Mouse (Mus musculus): Measurements from ENCODE around the gene Irf2bpl. TPM values are rescaled to one million over a fixed set of nuclear protein-coding genes. Genes with fewer than 3 reads are reported as not detected.

Gene Irf2bpl
- 25.4 and 32.4 TPM in 2 replicates for polyA plus RNA-seq (2015; fragmentation: Nextera tagmentation; extraction: Ambion mirVana)

DNA sequence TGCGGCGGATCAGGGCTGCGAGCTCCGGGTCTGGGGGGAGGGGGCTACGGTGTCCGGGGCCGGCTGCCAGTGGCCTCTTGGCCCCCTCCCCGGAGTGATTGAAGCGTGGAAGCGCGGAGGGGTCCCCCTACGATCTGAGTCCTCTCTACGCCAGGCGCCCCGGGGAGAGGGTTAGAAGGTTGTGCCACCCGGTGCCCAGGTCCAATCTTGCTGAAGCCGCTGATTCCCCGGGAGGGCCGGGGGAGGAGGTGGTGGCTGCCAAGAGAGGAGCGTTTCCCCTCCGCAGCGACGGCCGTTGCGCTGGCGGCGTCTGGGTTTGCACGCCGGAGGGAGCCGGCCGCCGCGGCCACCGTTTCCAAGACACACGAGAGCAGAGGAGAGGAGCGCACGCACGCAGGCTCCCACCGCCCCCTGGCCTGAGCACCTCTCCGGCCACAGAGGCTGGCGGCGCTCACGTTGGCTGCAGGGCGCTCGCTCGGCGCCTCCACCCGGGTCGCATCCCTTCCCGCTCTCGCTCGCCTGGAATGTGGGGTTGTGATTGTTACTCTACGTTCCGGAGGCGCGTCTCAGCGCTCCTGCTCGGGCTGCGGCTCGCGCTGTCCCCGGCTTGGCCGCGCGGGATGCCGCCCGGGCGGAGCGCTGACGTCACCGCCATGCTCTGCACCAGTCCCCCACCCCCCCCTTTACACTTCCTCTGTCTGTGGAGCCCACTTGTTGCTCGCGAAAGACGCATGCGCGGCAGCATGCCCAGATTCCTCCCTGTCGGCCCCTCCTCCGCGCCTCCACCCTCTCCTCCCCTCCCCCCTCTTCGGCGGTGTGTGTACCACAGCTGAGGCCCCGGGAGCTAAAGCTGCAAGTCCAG, at the start of gene Irf2bpl:
Gene Irf2bpl, minus strand, starts transcription at position 602 of the 862 bp plus-strand sequence.
- peak; percentile 90 for ATAC-seq (replicated peaks; ENCODE audit: extremely low read depth, insufficient read depth, low FRiP score)
- Histone ChIP-seq H3K9ac (ENCODE audit: low read length) (peak within 1 kb of the TSS; percentile 100), H3K36me3 (ENCODE audit: control insufficient read depth, insufficient read depth) (no peaks in the 10 kb centered on the region), H3K4me2 (ENCODE audit: low read depth, low read length) (peak within 1 kb of the TSS; percentile 83), H3K4me1 (ENCODE audit: control insufficient read depth, insufficient read depth, low read length) (peaks cover 44% of the 10 kb centered on the region), H3K27ac (ENCODE audit: low read length) (peak within 1 kb of the TSS; percentile 100), H3K9me3 (replicated peaks; ENCODE audit: control insufficient read depth, low read length) (no peaks in the 10 kb centered on the region), H3K4me3 (ENCODE audit: low read length) (peak within 1 kb of the TSS; percentile 81), H3K27me3 (ENCODE audit: control insufficient read depth, insufficient read depth, low read length) (no peaks in the 10 kb centered on the region)
- 0% methylated on average over 81 of the region's 82 CpGs for WGBS

DNA sequence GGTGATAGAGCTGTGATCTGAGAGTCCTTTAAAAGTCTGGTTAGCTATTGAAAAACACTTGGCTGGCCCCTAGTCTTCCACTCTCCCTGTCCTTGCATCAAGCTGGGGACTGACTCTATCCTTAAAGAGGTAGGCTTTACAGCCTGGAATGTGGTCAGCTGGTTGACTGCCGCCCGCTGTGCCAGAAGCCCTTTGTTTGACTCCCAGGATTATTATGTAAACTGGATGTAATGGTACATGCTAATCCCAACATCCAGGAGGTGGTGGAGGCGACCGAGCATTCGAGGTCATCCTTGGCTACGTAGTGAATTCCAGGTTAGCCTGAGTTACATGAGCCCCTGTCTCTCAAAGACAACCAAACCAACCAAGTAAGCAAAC, 48.0 kb upstream of the Irf2bpl start:
- H3K4me3 ChIP-seq (ENCODE audit: low read length), result no peak overlapping the region
- no peak overlapping the region for H3K27ac ChIP-seq (ENCODE audit: low read length)
- no peak overlapping the region for H3K4me2 ChIP-seq (ENCODE audit: low read depth, low read length)
- ATAC-seq (replicated peaks; ENCODE audit: extremely low read depth, insufficient read depth, low FRiP score), result no peak
- no peaks in the 10 kb centered on the region for H3K27me3 ChIP-seq (ENCODE audit: control insufficient read depth, insufficient read depth, low read length)
- WGBS, result 44% methylated on average over 6 of the region's 6 CpGs
- peaks cover 10% of the 10 kb centered on the region for H3K9me3 ChIP-seq (replicated peaks; ENCODE audit: control insufficient read depth, low read length)
- H3K9ac ChIP-seq (ENCODE audit: low read length), result no peak overlapping the region
- H3K4me1 ChIP-seq (ENCODE audit: control insufficient read depth, insufficient read depth, low read length), result peaks cover 7% of the 10 kb centered on the region; the same call in 1 of the 2 replicates
- no peaks in the 10 kb centered on the region for H3K36me3 ChIP-seq (ENCODE audit: control insufficient read depth, insufficient read depth)

DNA sequence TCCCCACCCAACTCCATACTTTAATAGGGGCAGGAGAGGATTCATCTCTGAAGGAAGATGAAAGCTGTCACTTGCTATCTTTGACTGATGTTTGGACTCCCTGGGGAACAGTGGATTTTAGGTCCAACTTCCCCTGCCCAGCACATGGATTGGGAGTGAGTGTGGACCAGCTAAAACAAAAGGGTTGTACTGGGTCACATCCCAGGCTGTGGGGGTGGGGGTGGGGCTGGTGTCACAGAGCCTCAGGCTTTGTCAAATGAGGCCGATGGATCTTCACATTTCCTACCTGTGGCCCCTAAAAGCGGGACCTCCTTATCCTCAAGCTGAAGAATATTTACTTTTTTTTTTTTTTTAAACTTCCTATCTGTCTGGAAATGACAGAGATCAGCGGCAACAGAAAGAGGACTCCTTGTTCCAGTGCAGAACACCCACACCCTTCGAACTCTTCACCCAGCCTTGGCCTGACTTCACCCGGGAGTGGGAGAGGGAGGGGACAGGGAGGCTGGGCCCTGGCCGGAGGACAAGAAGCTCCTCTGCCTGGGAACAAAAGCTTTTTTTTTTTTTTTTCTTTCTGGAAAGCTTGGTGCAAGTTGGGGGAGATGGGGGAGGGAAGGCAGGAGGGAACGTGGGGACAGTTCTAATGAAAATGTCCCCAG, 47.4 kb upstream of the Irf2bpl start:
- Histone ChIP-seq H3K4me3 (ENCODE audit: low read length) (no peak overlapping the region), H3K27me3 (ENCODE audit: control insufficient read depth, insufficient read depth, low read length) (no peaks in the 10 kb centered on the region), H3K36me3 (ENCODE audit: control insufficient read depth, insufficient read depth) (no peaks in the 10 kb centered on the region), H3K27ac (ENCODE audit: low read length) (no peak overlapping the region), H3K9me3 (replicated peaks; ENCODE audit: control insufficient read depth, low read length) (peaks cover 10% of the 10 kb centered on the region), H3K4me2 (ENCODE audit: low read depth, low read length) (no peak overlapping the region), H3K9ac (ENCODE audit: low read length) (no peak overlapping the region), H3K4me1 (ENCODE audit: control insufficient read depth, insufficient read depth, low read length) (peaks cover 7% of the 10 kb centered on the region; the same call in 1 of the 2 replicates)
- no peak; the same call in 1 of the 2 replicates for ATAC-seq (replicated peaks; ENCODE audit: extremely low read depth, insufficient read depth, low FRiP score)
- 21% methylated on average over 7 of the region's 7 CpGs for WGBS

- Histone ChIP-seq H3K4me1 (ENCODE audit: control insufficient read depth, insufficient read depth, low read length) (peaks cover 7% of the 10 kb centered on the region; the same call in 1 of the 2 replicates), H3K27ac (ENCODE audit: low read length) (no peak overlapping the region), H3K4me3 (ENCODE audit: low read length) (no peak overlapping the region), H3K4me2 (ENCODE audit: low read depth, low read length) (no peak overlapping the region), H3K9ac (ENCODE audit: low read length) (no peak overlapping the region), H3K9me3 (replicated peaks; ENCODE audit: control insufficient read depth, low read length) (peaks cover 10% of the 10 kb centered on the region), H3K36me3 (ENCODE audit: control insufficient read depth, insufficient read depth) (no peaks in the 10 kb centered on the region), H3K27me3 (ENCODE audit: control insufficient read depth, insufficient read depth, low read length) (no peaks in the 10 kb centered on the region)
- ATAC-seq (replicated peaks; ENCODE audit: extremely low read depth, insufficient read depth, low FRiP score), result no peak
- 81% methylated on average over 6 of the region's 6 CpGs for WGBS
Observed at GRCm38 (mm10) chr12:86930934-86931729, 46.5 kb upstream of the Irf2bpl start.

DNA sequence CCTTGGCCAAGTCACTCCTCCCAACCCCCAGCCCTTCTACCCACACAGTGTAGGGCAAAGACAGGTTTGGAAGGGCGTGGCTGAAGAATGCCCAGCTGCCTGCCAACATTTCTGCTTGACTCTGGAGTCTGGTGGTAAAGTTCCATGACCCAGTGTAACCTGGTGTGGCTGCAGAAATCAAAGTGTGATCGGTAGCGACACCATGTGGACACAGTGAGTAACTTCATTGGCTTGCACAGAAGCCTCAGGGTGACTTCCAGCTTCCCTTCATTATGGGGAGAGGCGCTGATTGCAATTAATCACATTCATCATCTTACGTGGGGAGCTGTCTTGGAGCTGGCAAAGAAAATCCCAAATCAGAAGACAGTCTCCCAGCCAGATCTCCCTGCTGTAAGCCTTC, 39.2 kb upstream of the Irf2bpl start:
- Histone ChIP-seq H3K9ac (ENCODE audit: low read length) (no peak overlapping the region), H3K4me3 (ENCODE audit: low read length) (no peak overlapping the region), H3K36me3 (ENCODE audit: control insufficient read depth, insufficient read depth) (no peaks in the 10 kb centered on the region), H3K4me1 (ENCODE audit: control insufficient read depth, insufficient read depth, low read length) (peaks cover 6% of the 10 kb centered on the region), H3K27me3 (ENCODE audit: control insufficient read depth, insufficient read depth, low read length) (no peaks in the 10 kb centered on the region), H3K27ac (ENCODE audit: low read length) (no peak overlapping the region), H3K9me3 (replicated peaks; ENCODE audit: control insufficient read depth, low read length) (peaks cover 6% of the 10 kb centered on the region; the same call in 1 of the 2 replicates), H3K4me2 (ENCODE audit: low read depth, low read length) (no peak overlapping the region)
- 4% methylated on average over 5 of the region's 5 CpGs for WGBS
- peak; percentile 92 for ATAC-seq (replicated peaks; ENCODE audit: extremely low read depth, insufficient read depth, low FRiP score)

- H3K4me1 ChIP-seq (ENCODE audit: control insufficient read depth, insufficient read depth, low read length), result peaks cover 20% of the 10 kb centered on the region
- no peaks in the 10 kb centered on the region for H3K9me3 ChIP-seq (replicated peaks; ENCODE audit: control insufficient read depth, low read length)
- no peak overlapping the region for H3K4me3 ChIP-seq (ENCODE audit: low read length)
- no peak for ATAC-seq (replicated peaks; ENCODE audit: extremely low read depth, insufficient read depth, low FRiP score)
- WGBS, result 79% methylated on average over 17 of the region's 17 CpGs
- 0 out of 2 replicates have a peak overlapping the region, but pooled peaks have one; percentile 2 for H3K27ac ChIP-seq (ENCODE audit: low read length)
- H3K27me3 ChIP-seq (ENCODE audit: control insufficient read depth, insufficient read depth, low read length), result no peaks in the 10 kb centered on the region
- no peak overlapping the region for H3K4me2 ChIP-seq (ENCODE audit: low read depth, low read length)
- no peaks in the 10 kb centered on the region for H3K36me3 ChIP-seq (ENCODE audit: control insufficient read depth, insufficient read depth)
- H3K9ac ChIP-seq (ENCODE audit: low read length), result no peak overlapping the region
Observed at GRCm38 (mm10) chr12:86918983-86919722, 34.6 kb upstream of the Irf2bpl start.

DNA sequence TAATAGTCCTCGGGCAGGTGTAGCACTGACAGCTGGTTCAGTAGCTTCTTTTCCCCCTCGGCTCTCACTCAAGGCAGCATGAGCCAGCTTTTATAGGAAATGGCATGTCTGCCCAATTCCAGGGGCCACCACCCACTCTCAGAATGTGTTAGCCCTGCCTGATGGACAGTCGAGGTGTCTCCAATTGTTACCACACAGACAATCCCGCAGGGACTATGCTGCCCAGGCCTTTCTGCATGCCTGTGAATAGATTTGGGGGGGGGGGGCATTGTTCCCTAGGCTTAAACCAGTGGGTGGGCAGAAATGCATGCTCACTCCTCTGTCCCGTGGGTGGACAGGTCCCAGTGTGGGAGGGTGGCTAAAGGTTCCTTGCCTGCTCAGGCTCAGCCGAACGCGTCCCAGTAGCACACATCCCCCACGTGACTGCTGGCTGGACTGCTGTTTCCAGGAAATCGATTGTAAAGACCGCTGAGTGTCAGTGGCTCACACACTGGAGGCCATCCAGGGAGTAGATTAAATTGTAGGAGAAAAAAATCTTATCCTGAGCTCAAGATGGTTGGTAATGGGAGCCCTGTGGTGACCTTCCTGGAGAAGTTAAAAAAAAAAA, 33.9 kb upstream of the Irf2bpl start:
- whole genome bisulfite sequencing, result 35% methylated on average over 11 of the region's 11 CpGs
- Histone ChIP-seq H3K9me3 (replicated peaks; ENCODE audit: control insufficient read depth, low read length) (no peaks in the 10 kb centered on the region), H3K27me3 (ENCODE audit: control insufficient read depth, insufficient read depth, low read length) (no peaks in the 10 kb centered on the region), H3K4me3 (ENCODE audit: low read length) (no peak overlapping the region), H3K36me3 (ENCODE audit: control insufficient read depth, insufficient read depth) (no peaks in the 10 kb centered on the region), H3K27ac (ENCODE audit: low read length) (no peak overlapping the region), H3K9ac (ENCODE audit: low read length) (no peak overlapping the region), H3K4me1 (ENCODE audit: control insufficient read depth, insufficient read depth, low read length) (peaks cover 19% of the 10 kb centered on the region), H3K4me2 (ENCODE audit: low read depth, low read length) (no peak overlapping the region)
- ATAC-seq (replicated peaks; ENCODE audit: extremely low read depth, insufficient read depth, low FRiP score), result no peak; the same call in 1 of the 2 replicates

Data from heart, embryonic 16.5 days (tissue).